Mouse (Mus musculus): ENCODE data around the gene Degs1. TPM values are rescaled to one million over a fixed set of nuclear protein-coding genes. Genes with fewer than 3 reads are reported as not detected.
A peak's percentile ranks its signal among the peaks of the same experiment; 100 is the strongest.

Degs1 gene
- polyA plus RNA-seq, 1 experiment: 34.6 TPM

- DNase-seq (ENCODE audit: low read depth in 1 of 2, low spot score in 2 of 2): no peak
Measured at GRCm38 (mm10) chr1:182253756-182254534, 28.7 kb downstream of the Degs1 start.

GRCm38 (mm10) chr1:182252534-182253171, 30.0 kb downstream of the Degs1 start:
- TF ChIP-seq POLR2A (IDR thresholded peaks at IDR 0.05; ENCODE audit: low read depth, low read length) (no peak), CTCF (IDR thresholded peaks at IDR 0.05; ENCODE audit: extremely low read depth, insufficient read depth, insufficient read length, insufficient replicate concordance) (no peak)
- H3K27me3 ChIP-seq (ENCODE audit: control insufficient read depth, insufficient read depth, low read length): no peaks in the 10 kb centered on the region
- H3K4me1 ChIP-seq (ENCODE audit: control insufficient read depth, insufficient read depth, insufficient read length): peaks cover 9% of the 10 kb centered on the region; the same call in 1 of the 2 replicates
- DNase-seq (ENCODE audit: low read depth in 1 of 2, low spot score in 2 of 2): no peak
- no peaks in the 10 kb centered on the region for H3K36me3 ChIP-seq (ENCODE audit: control insufficient read depth, insufficient read depth, low read length)
- H3K4me3 ChIP-seq (ENCODE audit: extremely low read depth, insufficient read depth, insufficient read length): no peak overlapping the region
- no peak overlapping the region for H3K27ac ChIP-seq (ENCODE audit: insufficient read depth, low read length)
- WGBS: 86% methylated on average over 10 of the region's 10 CpGs

More at GRCm38 (mm10) chr1:182253756-182254534, 28.7 kb downstream of the Degs1 start:
- TF ChIP-seq POLR2A (IDR thresholded peaks at IDR 0.05; ENCODE audit: low read depth, low read length): no peak
- no peak for TF ChIP-seq CTCF (IDR thresholded peaks at IDR 0.05; ENCODE audit: extremely low read depth, insufficient read depth, insufficient read length, insufficient replicate concordance)
- Histone ChIP-seq H3K4me1 (ENCODE audit: control insufficient read depth, insufficient read depth, insufficient read length) (peaks cover 9% of the 10 kb centered on the region; the same call in 1 of the 2 replicates), H3K27ac (ENCODE audit: insufficient read depth, low read length) (peak overlapping the region; percentile 94), H3K4me3 (ENCODE audit: extremely low read depth, insufficient read depth, insufficient read length) (no peak overlapping the region), H3K27me3 (ENCODE audit: control insufficient read depth, insufficient read depth, low read length) (no peaks in the 10 kb centered on the region), H3K36me3 (ENCODE audit: control insufficient read depth, insufficient read depth, low read length) (no peaks in the 10 kb centered on the region)
- 90% methylated on average over 12 of the region's 12 CpGs for WGBS

DNA sequence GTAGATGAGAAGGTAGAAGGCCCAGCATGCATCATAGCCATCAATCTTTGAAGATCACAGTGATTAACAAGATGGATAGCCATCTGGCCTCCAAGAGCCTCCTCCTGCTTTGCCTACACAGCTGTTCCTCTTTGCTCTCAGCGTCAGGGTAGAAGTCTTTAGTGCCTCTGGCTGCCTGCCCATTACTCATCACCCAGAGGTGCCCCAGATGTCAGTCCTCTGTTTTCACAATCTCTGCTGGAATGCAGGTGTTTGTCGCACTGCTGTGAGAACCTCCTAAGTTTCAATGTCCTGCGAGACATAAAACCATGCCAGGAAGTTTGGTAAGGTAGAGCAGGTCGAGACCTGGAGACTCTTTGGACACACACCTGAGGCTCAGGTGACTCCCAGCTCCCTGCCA, 31.9 kb downstream of the Degs1 start:
- no peak for DNase-seq (ENCODE audit: low read depth in 1 of 2, low spot score in 2 of 2)
- Histone ChIP-seq H3K27me3 (ENCODE audit: control insufficient read depth, insufficient read depth, low read length) (no peaks in the 10 kb centered on the region), H3K4me3 (ENCODE audit: extremely low read depth, insufficient read depth, insufficient read length) (no peak overlapping the region), H3K36me3 (ENCODE audit: control insufficient read depth, insufficient read depth, low read length) (no peaks in the 10 kb centered on the region), H3K4me1 (ENCODE audit: control insufficient read depth, insufficient read depth, insufficient read length) (peaks cover 6% of the 10 kb centered on the region; the same call in 1 of the 2 replicates), H3K27ac (ENCODE audit: insufficient read depth, low read length) (no peak overlapping the region)
- no peak for TF ChIP-seq CTCF (IDR thresholded peaks at IDR 0.05; ENCODE audit: extremely low read depth, insufficient read depth, insufficient read length, insufficient replicate concordance)
- no peak for TF ChIP-seq POLR2A (IDR thresholded peaks at IDR 0.05; ENCODE audit: low read depth, low read length)
- WGBS: 60% methylated on average over 4 of the region's 4 CpGs

- peaks cover 3% of the 10 kb centered on the region; the same call in 1 of the 2 replicates for H3K4me1 ChIP-seq (ENCODE audit: control insufficient read depth, insufficient read depth, insufficient read length)
- 76% methylated on average over 8 of the region's 8 CpGs for WGBS
- no peak overlapping the region for H3K4me3 ChIP-seq (ENCODE audit: extremely low read depth, insufficient read depth, insufficient read length)
- no peaks in the 10 kb centered on the region for H3K27me3 ChIP-seq (ENCODE audit: control insufficient read depth, insufficient read depth, low read length)
- H3K36me3 ChIP-seq (ENCODE audit: control insufficient read depth, insufficient read depth, low read length): no peaks in the 10 kb centered on the region
- TF ChIP-seq CTCF (IDR thresholded peaks at IDR 0.05; ENCODE audit: extremely low read depth, insufficient read depth, insufficient read length, insufficient replicate concordance): no peak
- TF ChIP-seq POLR2A (IDR thresholded peaks at IDR 0.05; ENCODE audit: low read depth, low read length): no peak
- H3K27ac ChIP-seq (ENCODE audit: insufficient read depth, low read length): no peak overlapping the region
- no peak for DNase-seq (ENCODE audit: low read depth in 1 of 2, low spot score in 2 of 2)
Measured at GRCm38 (mm10) chr1:182249298-182249697, 33.3 kb downstream of the Degs1 start.

DNA sequence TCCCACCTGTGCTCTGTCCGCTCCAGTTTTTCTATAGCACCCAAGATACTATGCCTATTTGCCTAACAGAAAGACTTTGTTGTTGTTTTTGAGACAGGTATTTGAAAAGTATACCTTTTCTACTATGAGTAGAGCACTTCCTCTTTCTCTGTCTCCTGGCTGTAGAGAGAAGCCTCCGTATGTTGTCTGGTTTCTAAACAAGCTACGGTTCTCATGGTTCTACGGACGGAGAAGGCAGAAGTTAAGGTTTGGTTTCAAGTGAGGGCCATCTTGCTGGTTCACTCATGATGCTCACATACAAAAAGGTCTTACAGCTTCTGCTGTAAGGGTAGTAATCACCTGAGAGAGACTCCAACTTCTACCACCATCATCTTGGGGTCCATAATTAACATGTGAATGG, 37.6 kb downstream of the Degs1 start:
- H3K27ac ChIP-seq (ENCODE audit: insufficient read depth, low read length): no peak overlapping the region

DNA sequence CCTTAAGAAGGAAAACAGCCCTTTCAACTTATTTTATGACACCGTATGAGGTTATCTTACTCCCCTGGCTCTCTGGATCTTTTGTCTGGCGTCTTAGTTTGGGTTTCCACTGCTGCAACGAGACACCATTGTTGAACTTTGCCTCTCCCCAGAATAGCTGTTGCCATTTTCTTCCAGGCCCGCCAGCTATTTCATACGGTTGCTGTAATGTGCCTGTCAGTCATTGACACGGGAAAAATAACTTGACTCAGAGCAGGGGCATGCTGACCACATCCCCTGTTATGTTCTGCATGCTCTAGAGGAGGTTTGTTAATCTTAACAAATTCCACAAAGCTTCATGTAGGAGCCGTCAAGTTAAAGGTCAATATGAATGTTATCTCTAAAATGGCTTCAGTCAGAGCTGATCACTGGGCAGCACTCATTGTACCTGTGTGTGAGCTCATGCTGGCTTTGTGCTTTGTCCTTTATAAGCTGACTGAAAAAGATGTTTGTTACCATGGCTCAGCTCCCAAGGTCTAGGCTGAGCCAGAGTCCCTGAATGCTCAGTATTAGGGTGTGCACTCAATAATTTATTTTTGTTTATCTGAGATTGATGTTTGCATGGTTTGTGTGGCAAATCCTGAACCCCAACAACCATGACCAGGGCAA, 44.4 kb downstream of the Degs1 start:
- Histone ChIP-seq H3K4me1 (ENCODE audit: control insufficient read depth, insufficient read depth, insufficient read length) (no peaks in the 10 kb centered on the region), H3K36me3 (ENCODE audit: control insufficient read depth, insufficient read depth, low read length) (no peaks in the 10 kb centered on the region), H3K4me3 (ENCODE audit: extremely low read depth, insufficient read depth, insufficient read length) (no peak overlapping the region), H3K27ac (ENCODE audit: insufficient read depth, low read length) (no peak overlapping the region), H3K27me3 (ENCODE audit: control insufficient read depth, insufficient read depth, low read length) (no peaks in the 10 kb centered on the region)
- no peak for DNase-seq (ENCODE audit: low read depth in 1 of 2, low spot score in 2 of 2)
- 79% methylated on average over 7 of the region's 7 CpGs for WGBS
- TF ChIP-seq CTCF (IDR thresholded peaks at IDR 0.05; ENCODE audit: extremely low read depth, insufficient read depth, insufficient read length, insufficient replicate concordance) (no peak), POLR2A (IDR thresholded peaks at IDR 0.05; ENCODE audit: low read depth, low read length) (no peak)

More for the DNA sequence above, 37.6 kb downstream of the Degs1 start:
- no peak for TF ChIP-seq POLR2A (IDR thresholded peaks at IDR 0.05; ENCODE audit: low read depth, low read length)
- no peak for TF ChIP-seq CTCF (IDR thresholded peaks at IDR 0.05; ENCODE audit: extremely low read depth, insufficient read depth, insufficient read length, insufficient replicate concordance)
- Histone ChIP-seq H3K27me3 (ENCODE audit: control insufficient read depth, insufficient read depth, low read length) (no peaks in the 10 kb centered on the region), H3K4me3 (ENCODE audit: extremely low read depth, insufficient read depth, insufficient read length) (no peak overlapping the region), H3K4me1 (ENCODE audit: control insufficient read depth, insufficient read depth, insufficient read length) (no peaks in the 10 kb centered on the region), H3K36me3 (ENCODE audit: control insufficient read depth, insufficient read depth, low read length) (no peaks in the 10 kb centered on the region)
- WGBS: 48% methylated on average over 5 of the region's 5 CpGs
- no peak for DNase-seq (ENCODE audit: low read depth in 1 of 2, low spot score in 2 of 2)

All from spleen, adult 2 months (tissue).